21 mouse cellular contexts compared by ENCODE assay signal in genomic region chr3:129103786-129104440, GRCm38 (mm10).
A peak's percentile ranks its signal among the peaks of the same experiment; 100 is the strongest.
DNase-seq lines count a peak whose midpoint lies in the region; ATAC-seq and TF ChIP-seq lines count a peak whose summit lies in the region.
"Had no signal": no experiment of that assay in that cellular context is flagged by ENCODE, and none has a peak within 500 bp of the region (broad histone marks: within the 10 kb centered on the region; RNA-seq: fewer than 3 reads in every experiment).

No protein-coding gene starts in this region.

- H3K27ac ChIP-seq in hindbrain, embryonic 16.5 days (ENCODE audit: low read depth, low read length), result no peak overlapping the region
- H3K27ac ChIP-seq in hindbrain, embryonic 13.5 days, result no peak overlapping the region
- no peak overlapping the region for H3K27ac ChIP-seq in lung, embryonic 14.5 days (ENCODE audit: low read depth)
- H3K27ac ChIP-seq: limb, embryonic 15.5 days; neural tube, embryonic 12.5 days had no signal

- no peak; the same call in 1 of the 2 replicates for ATAC-seq in hindbrain, embryonic 16.5 days
- ATAC-seq in hindbrain, embryonic 13.5 days (ENCODE audit: low FRiP score), result no peak
- no peak for ATAC-seq in lung, embryonic 14.5 days (ENCODE audit: insufficient read depth)
- ATAC-seq: CD4-positive, CD25-positive, alpha-beta regulatory T cell, adult 4 months had no signal

- no peaks in the 10 kb centered on the region for H3K27me3 ChIP-seq in hindbrain, embryonic 16.5 days (replicated peaks; ENCODE audit: control insufficient read depth, insufficient read depth, low read length)
- no peaks in the 10 kb centered on the region for H3K27me3 ChIP-seq in hindbrain, embryonic 13.5 days
- no peaks in the 10 kb centered on the region for H3K27me3 ChIP-seq in lung, embryonic 14.5 days (ENCODE audit: insufficient read depth, low read length)
- H3K27me3 ChIP-seq: limb, embryonic 15.5 days; neural tube, embryonic 12.5 days had no signal

- peak overlapping the region; percentile 38 for H3K4me2 ChIP-seq in hindbrain, embryonic 16.5 days (ENCODE audit: low read length)
- H3K4me2 ChIP-seq in hindbrain, embryonic 13.5 days, result no peak overlapping the region
- H3K4me2 ChIP-seq in lung, embryonic 14.5 days, result no peak overlapping the region
- H3K4me2 ChIP-seq: limb, embryonic 15.5 days; neural tube, embryonic 12.5 days had no signal

- H3K9me3 ChIP-seq in hindbrain, embryonic 16.5 days (ENCODE audit: control insufficient read depth, low read length), result 0 out of 2 replicates have a peak, but pooled peaks cover 2% of the 10 kb centered on the region
- H3K9me3 ChIP-seq in hindbrain, embryonic 13.5 days, result no peaks in the 10 kb centered on the region
- H3K9me3 ChIP-seq in lung, embryonic 14.5 days (ENCODE audit: low read depth, low read length), result no peaks in the 10 kb centered on the region
- H3K9me3 ChIP-seq: limb, embryonic 15.5 days; neural tube, embryonic 12.5 days had no signal

- H3K4me1 ChIP-seq in hindbrain, embryonic 16.5 days (ENCODE audit: control insufficient read depth, insufficient read depth, low read depth, low read length), result no peaks in the 10 kb centered on the region
- H3K4me1 ChIP-seq in hindbrain, embryonic 13.5 days (replicated peaks), result no peaks in the 10 kb centered on the region
- H3K4me1 ChIP-seq in lung, embryonic 14.5 days (ENCODE audit: insufficient read depth), result no peaks in the 10 kb centered on the region
- H3K4me1 ChIP-seq in lung, adult 2 months (ENCODE audit: control insufficient read depth, insufficient read depth, low read length), result no peaks in the 10 kb centered on the region
- H3K4me1 ChIP-seq: limb, embryonic 15.5 days; neural tube, embryonic 12.5 days had no signal

- DNase-seq in cerebellum, postnatal 10 days, result peak; percentile 11 to 29
- DNase-seq in cerebellum, adult 8-10 months, result no peak
- peak; percentile 2 for DNase-seq in lung, embryonic 14.5 days
- DNase-seq in lung, adult 2 months, result no peak
- peak; percentile 45 for DNase-seq in retina, embryonic 14.5 days (ENCODE audit: low spot score)
- no peak for DNase-seq in thymus, postnatal 10 days (ENCODE audit: low spot score in 2 of 2)
- DNase-seq: cerebellum, adult 9-11 months; gastrocnemius, postnatal 25 days; heart, postnatal 10 days; kidney, postnatal 4 days; lung, adult 18-20 months; lung, postnatal 4 days; right cerebral cortex, postnatal 4 days; thymus, postnatal 4 days had no signal

- H3K36me3 ChIP-seq in hindbrain, embryonic 16.5 days (ENCODE audit: control insufficient read depth, insufficient read depth, low read length), result no peaks in the 10 kb centered on the region
- H3K36me3 ChIP-seq in hindbrain, embryonic 13.5 days, result no peaks in the 10 kb centered on the region
- no peaks in the 10 kb centered on the region for H3K36me3 ChIP-seq in lung, embryonic 14.5 days (ENCODE audit: insufficient read depth)
- H3K36me3 ChIP-seq: G1E; limb, embryonic 15.5 days; neural tube, embryonic 12.5 days had no signal

- H3K4me3 ChIP-seq in hindbrain, embryonic 16.5 days (ENCODE audit: low read length), result no peak overlapping the region
- H3K4me3 ChIP-seq in hindbrain, embryonic 13.5 days, result no peak overlapping the region
- no peak overlapping the region for H3K4me3 ChIP-seq in lung, embryonic 14.5 days (ENCODE audit: low read depth, low read length)
- no peak overlapping the region for H3K4me3 ChIP-seq in lung, adult 2 months (replicated peaks; ENCODE audit: extremely low read depth, low read depth, low read length)
- H3K4me3 ChIP-seq: erythroblast, embryonic 14.5 days; limb, embryonic 15.5 days; neural tube, embryonic 12.5 days had no signal

- H3K9ac ChIP-seq in hindbrain, embryonic 16.5 days (ENCODE audit: low read depth, low read length), result no peak overlapping the region
- H3K9ac ChIP-seq in hindbrain, embryonic 13.5 days, result no peak overlapping the region
- H3K9ac ChIP-seq in lung, embryonic 14.5 days, result no peak overlapping the region
- H3K9ac ChIP-seq: limb, embryonic 15.5 days; neural tube, embryonic 12.5 days had no signal

- TF ChIP-seq POLR2A in lung, adult 2 months (IDR thresholded peaks at IDR 0.05; ENCODE audit: borderline replicate concordance, extremely low read depth, low read depth, low read length), result no peak

- no peak for TF ChIP-seq CTCF in lung, embryonic 14.5 days (IDR thresholded peaks at IDR 0.05; ENCODE audit: low read depth)
- no peak for TF ChIP-seq CTCF in lung, adult 2 months (IDR thresholded peaks at IDR 0.05; ENCODE audit: insufficient read depth, low read length)

- 62% methylated on average over 12 of the region's 12 CpGs for WGBS in hindbrain, embryonic 16.5 days
- 64% methylated on average over 12 of the region's 12 CpGs for WGBS in hindbrain, embryonic 13.5 days
- WGBS in lung, embryonic 14.5 days, result 68% methylated on average over 12 of the region's 12 CpGs
- WGBS in lung, adult 2 months, result 73% methylated on average over 12 of the region's 12 CpGs

Comparison
In these comparisons a context has a peak if more than half of its experiments do, and no peak if none do; other contexts are left out.
1. DNase-seq: peak in cerebellum, postnatal 10 days (2 of 2), lung, embryonic 14.5 days (single experiment) and retina, embryonic 14.5 days (single experiment); none in cerebellum, adult 8-10 months (single experiment), lung, adult 2 months (single experiment) and thymus, postnatal 10 days (0 of 2).